Mouse (Mus musculus) spleen, adult 2 months (tissue): ENCODE results near the gene Tgfbr2. TPM values are rescaled to one million over a fixed set of nuclear protein-coding genes. Genes with fewer than 3 reads are reported as not detected.

Experiments
- DNase-seq, 2 experiments: peaks; one replicate each; pipeline versions ENCODE4 v3.0.0 to v3.0.0-alpha.2; 2012 to 2021; ENCODE audit warnings: low spot score in 2 of 2, low read depth in 1 of 2
- H3K27ac ChIP-seq: fragments of 200-500 bp; 2 replicates; pipeline ENCODE4 v1.5.1; 2012; ENCODE audit warnings: low read length, inconsistent platforms; ENCODE audit not compliant: insufficient read depth
- H3K27me3 ChIP-seq: fragments of 200-500 bp; 2 replicates; pipeline ENCODE4 v1.6.1; 2012; ENCODE audit warnings: mild to moderate bottlenecking, moderate library complexity, low read length, inconsistent platforms; ENCODE audit not compliant: control insufficient read depth, insufficient read depth
- H3K36me3 ChIP-seq: fragments of 200-500 bp; 2 replicates; pipeline ENCODE4 v1.6.1; 2012; ENCODE audit warnings: mild to moderate bottlenecking, low read length, inconsistent platforms; ENCODE audit not compliant: control insufficient read depth, insufficient read depth
- H3K4me1 ChIP-seq: fragments of 200-500 bp; 2 replicates; pipeline ENCODE4 v1.6.1; 2011; ENCODE audit warnings: inconsistent platforms; ENCODE audit not compliant: control insufficient read depth, insufficient read depth, insufficient read length
- H3K4me3 ChIP-seq: fragments of 200-500 bp; 2 replicates; pipeline ENCODE4 v1.5.1; 2011; ENCODE audit warnings: mild to moderate bottlenecking, inconsistent platforms; ENCODE audit not compliant: insufficient read depth, insufficient read length; ENCODE audit errors: extremely low read depth
- CTCF ChIP-seq: fragments of 200-500 bp; IDR thresholded peaks from 2 replicates; pipeline ENCODE4 v1.5.1; 2011; ENCODE audit warnings: mild to moderate bottlenecking, inconsistent platforms; ENCODE audit not compliant: insufficient read depth, insufficient read length, insufficient replicate concordance; ENCODE audit errors: extremely low read depth
- POLR2A ChIP-seq: fragments of 200-500 bp; IDR thresholded peaks from 2 replicates; pipeline ENCODE4 v1.6.1; 2011; ENCODE audit warnings: low read depth, low read length, inconsistent platforms
- WGBS: fragments of 180-500 bp; shearing (Covaris S2); methylation state at CpG from one replicate; pipeline ENCODE4 v1.1.7; 2018; 5-methylcytosine and 5-hydroxymethylcytosine counted together
- polyA plus RNA-seq: library from polyadenylated mRNA; depleted of rRNA; stranded (reverse); fragments of >200 nt; gene quantifications from 2 replicates; pipeline ENCODE4 v1.2.3, GENCODE M21; 2012; rRNA removed

The Tgfbr2 gene
- polyA plus RNA-seq: 57.1 and 77.5 TPM in 2 replicates

DNA sequence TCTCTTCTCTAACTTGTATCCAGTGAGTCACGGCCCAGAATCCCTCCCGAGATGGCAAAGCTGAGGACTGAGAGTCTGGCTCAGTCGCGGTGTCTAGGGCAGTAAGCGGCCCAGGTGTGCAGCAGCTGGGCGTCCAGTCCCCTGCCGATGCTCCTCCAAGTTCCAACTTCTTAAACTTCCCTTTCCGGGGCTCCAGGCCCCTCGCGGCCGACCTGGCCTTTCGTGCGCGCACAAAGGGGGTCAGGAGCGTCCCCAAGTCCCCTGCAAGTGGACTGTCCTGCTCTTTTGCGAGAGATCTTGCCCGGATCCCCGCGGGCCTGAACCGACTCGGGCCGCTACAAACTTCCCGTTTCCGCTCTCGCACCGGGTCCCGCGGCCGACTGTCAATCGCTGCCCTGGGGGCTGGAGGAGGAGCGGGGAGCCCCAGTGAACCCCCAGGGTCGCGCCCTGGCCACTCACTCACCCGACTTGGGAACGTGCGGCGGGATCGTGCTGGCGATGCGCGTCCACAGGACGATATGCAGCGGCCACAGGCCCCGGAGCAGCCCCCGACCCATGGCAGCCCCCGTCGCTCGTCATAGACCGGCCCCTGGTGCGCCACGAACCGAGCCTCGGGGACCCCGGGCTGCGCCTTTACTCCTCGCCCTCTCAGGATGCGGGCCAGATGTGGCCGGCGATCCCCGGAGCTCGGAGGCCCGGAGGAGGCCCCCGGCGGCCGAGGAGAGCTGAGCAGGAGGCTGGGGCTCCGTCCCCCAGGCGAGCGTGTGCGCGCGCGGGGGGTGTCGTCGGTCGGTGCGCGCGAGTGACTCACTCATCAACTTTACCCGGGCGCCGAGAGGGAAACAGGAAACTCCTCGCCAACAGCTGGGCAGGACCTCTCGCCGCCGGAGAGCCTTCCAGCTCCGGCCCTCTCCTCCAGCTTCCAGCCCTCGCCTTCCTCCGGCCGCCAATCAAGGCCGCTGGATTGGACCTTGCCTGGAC is at the start of gene Tgfbr2:
Tgfbr2 (minus strand) TSS at position 880 of the 981 bp plus-strand sequence.
- WGBS: under 1% methylated on average over 89 of the region's 90 CpGs
- Histone ChIP-seq H3K27ac (peak within 1 kb of the TSS; percentile 99), H3K4me1 (peaks cover 43% of the 10 kb centered on the region; the same call in 1 of the 2 replicates), H3K36me3 (peaks cover 1% of the 10 kb centered on the region; the same call in 1 of the 2 replicates), H3K27me3 (no peaks in the 10 kb centered on the region), H3K4me3 (peak within 1 kb of the TSS; percentile 96)
- peak; percentile 75 to 87 for DNase-seq
- TF ChIP-seq CTCF (no peak), POLR2A (peak; percentile 66)

DNA sequence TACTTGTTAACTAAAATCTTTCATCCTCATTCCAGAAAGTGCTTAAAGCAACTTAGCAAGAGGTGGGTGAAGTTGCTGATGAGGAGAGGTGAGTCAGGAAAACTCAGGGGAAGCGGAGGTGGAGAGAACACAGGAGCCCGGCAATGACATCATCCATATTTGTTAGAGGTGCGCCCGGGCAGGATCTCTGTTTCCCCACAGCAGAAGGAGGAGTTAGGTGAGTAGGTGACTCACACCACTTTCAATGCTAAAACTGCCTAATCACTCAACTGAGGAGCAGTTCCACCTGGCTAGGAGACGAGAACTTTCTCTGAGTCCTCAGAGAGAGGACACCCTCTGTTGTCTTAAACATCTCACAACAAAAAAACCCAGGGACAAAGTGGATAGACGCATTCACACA is 48.2 kb upstream of the Tgfbr2 start:
- H3K27me3 ChIP-seq: no peaks in the 10 kb centered on the region
- 46% methylated on average over 6 of the region's 6 CpGs for WGBS
- TF ChIP-seq CTCF: no peak
- no peak for TF ChIP-seq POLR2A
- H3K27ac ChIP-seq: no peak overlapping the region
- DNase-seq: no peak
- peaks cover 9% of the 10 kb centered on the region; the same call in 1 of the 2 replicates for H3K4me1 ChIP-seq
- H3K36me3 ChIP-seq: no peaks in the 10 kb centered on the region
- H3K4me3 ChIP-seq: no peak overlapping the region

DNA sequence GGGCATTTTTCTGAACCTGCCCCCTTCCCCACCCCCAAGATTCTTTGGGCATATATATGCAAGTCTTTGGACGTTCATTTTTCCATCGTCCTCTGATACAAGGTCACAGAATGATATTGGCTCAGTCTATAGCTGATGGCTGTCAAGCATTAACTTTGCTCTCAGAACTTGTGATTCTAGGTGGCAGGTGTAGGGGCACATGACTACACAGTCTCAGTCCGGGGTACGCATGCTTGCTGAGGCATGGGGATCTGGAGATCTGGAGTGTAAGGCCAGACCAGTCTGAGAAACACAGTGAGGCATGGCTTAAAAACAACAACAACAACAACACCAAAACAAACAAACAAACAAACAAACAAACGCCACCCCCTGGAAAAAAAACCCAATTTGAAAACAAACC is 47.5 kb upstream of the Tgfbr2 start:
- TF ChIP-seq CTCF (no peak), POLR2A (no peak)
- H3K27ac ChIP-seq: no peak overlapping the region
- H3K4me3 ChIP-seq: no peak overlapping the region
- H3K36me3 ChIP-seq: no peaks in the 10 kb centered on the region
- H3K4me1 ChIP-seq: peaks cover 13% of the 10 kb centered on the region; the same call in 1 of the 2 replicates
- no peak for DNase-seq
- 91% methylated on average over 5 of the region's 5 CpGs for WGBS
- no peaks in the 10 kb centered on the region for H3K27me3 ChIP-seq

DNA sequence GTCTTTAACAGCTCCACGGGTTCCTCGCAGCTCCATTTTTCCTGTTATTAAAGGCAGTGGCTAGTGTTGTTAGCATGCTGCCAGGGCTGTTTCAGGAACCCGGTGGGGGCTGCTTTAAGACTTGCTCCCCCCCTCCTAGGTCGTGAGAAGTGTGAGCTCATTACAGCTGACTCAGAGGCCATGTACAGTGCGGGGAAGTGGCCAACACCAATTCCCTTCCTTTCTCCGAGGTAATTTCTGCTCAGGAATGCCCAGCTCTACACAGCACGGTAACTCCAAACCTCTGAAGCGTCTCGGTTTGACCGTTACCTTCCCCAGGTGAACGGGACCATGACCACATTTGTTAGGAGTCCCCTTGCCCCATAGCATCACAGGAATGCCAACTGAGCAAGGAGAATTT is 46.8 kb upstream of the Tgfbr2 start:
- no peak overlapping the region for H3K4me3 ChIP-seq
- DNase-seq: no peak
- H3K27me3 ChIP-seq: no peaks in the 10 kb centered on the region
- no peaks in the 10 kb centered on the region for H3K36me3 ChIP-seq
- H3K27ac ChIP-seq: no peak overlapping the region
- H3K4me1 ChIP-seq: peaks cover 14% of the 10 kb centered on the region; the same call in 1 of the 2 replicates
- TF ChIP-seq CTCF: no peak
- TF ChIP-seq POLR2A: no peak
- WGBS: 70% methylated on average over 11 of the region's 11 CpGs

DNA sequence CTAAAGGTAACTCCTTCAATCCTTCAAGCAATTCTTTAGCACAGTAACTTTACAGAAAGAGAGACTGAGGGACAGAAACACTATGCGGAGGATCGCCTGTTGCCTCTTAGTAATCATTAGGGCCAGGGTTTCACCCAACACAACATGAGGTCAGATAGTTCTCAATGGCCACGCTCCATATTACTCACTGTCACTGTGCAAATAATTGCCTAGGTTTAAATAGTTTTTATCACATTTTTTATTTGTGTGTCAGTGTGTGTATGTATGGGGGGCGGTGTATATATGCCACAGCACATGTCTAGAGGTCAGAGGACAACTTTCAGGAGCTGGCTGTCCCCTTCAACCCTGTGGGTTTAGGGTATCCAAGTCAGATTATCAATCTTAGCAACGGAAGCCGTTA is 46.4 kb upstream of the Tgfbr2 start:
- no peaks in the 10 kb centered on the region for H3K36me3 ChIP-seq
- no peak overlapping the region for H3K4me3 ChIP-seq
- no peak for DNase-seq
- WGBS: 96% methylated on average over 6 of the region's 6 CpGs
- peaks cover 14% of the 10 kb centered on the region; the same call in 1 of the 2 replicates for H3K4me1 ChIP-seq
- H3K27ac ChIP-seq: no peak overlapping the region
- H3K27me3 ChIP-seq: no peaks in the 10 kb centered on the region
- TF ChIP-seq POLR2A: no peak

- H3K4me3 ChIP-seq: no peak overlapping the region
- no peaks in the 10 kb centered on the region for H3K36me3 ChIP-seq
- H3K27ac ChIP-seq: no peak overlapping the region
- 94% methylated on average over 6 of the region's 6 CpGs for WGBS
- DNase-seq: no peak
- no peaks in the 10 kb centered on the region for H3K27me3 ChIP-seq
- H3K4me1 ChIP-seq: peaks cover 21% of the 10 kb centered on the region; the same call in 1 of the 2 replicates
- no peak for TF ChIP-seq POLR2A
- no peak for TF ChIP-seq CTCF
These were observed 45.5 kb upstream of the Tgfbr2 start for GRCm38 (mm10) chr9:116220616-116221015.

DNA sequence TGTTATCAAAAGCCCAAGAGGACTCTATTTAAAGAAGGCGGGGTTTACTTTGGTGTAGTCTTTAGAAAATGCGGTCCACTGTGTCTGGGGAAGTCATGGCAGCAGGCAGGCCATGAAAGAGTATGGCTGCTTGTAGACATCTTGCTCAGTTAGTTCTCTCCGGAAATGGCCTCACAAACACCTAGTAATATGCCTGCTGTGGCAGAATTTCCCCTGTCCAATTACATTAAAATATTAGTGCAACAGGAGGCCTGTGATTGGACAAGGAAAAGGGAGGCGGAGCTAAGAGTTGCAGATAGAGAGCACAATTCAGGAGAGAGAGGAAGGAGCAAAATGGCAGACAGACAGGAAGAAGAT is 45.0 kb upstream of the Tgfbr2 start:
- WGBS: 76% methylated on average over 4 of the region's 4 CpGs
- no peak for TF ChIP-seq POLR2A
- H3K27ac ChIP-seq: peak overlapping the region; percentile 71
- DNase-seq: no peak
- H3K4me1 ChIP-seq: peaks cover 23% of the 10 kb centered on the region; the same call in 1 of the 2 replicates
- no peak overlapping the region for H3K4me3 ChIP-seq
- no peaks in the 10 kb centered on the region for H3K27me3 ChIP-seq
- no peaks in the 10 kb centered on the region for H3K36me3 ChIP-seq
